Comparison of ENCODE assay signal across 8 mouse cellular contexts in genomic region chr2:26091771-26092393, GRCm38 (mm10). TPM values are rescaled to one million over a fixed set of nuclear protein-coding genes. Genes with fewer than 3 reads are reported as not detected.
DNase-seq lines count a peak whose midpoint lies in the region; ATAC-seq lines count a peak whose summit lies in the region.

No protein-coding gene starts in this region.

- peak overlapping the region; percentile 50 to 54 for H3K4me3 ChIP-seq in heart, embryonic 14.5 days (ENCODE audit: control insufficient read depth in 1 of 2, insufficient read depth in 1 of 2, low read depth in 1 of 2, low read length in 2 of 2)
- peak overlapping the region; percentile 57 for H3K4me3 ChIP-seq in lung, embryonic 15.5 days

- H3K9me3 ChIP-seq in heart, embryonic 14.5 days (ENCODE audit: control insufficient read depth, low read length): no peaks in the 10 kb centered on the region
- no peaks in the 10 kb centered on the region for H3K9me3 ChIP-seq in lung, embryonic 15.5 days

- no peak for ATAC-seq in heart, embryonic 14.5 days (ENCODE audit: insufficient number of reproducible peaks, insufficient read depth, low FRiP score, low read depth)
- peak; percentile 60; the same call in 1 of the 2 replicates for ATAC-seq in lung, embryonic 15.5 days (ENCODE audit: borderline replicate concordance, extremely low read depth, low FRiP score, low TSS enrichment)

- H3K4me2 ChIP-seq in heart, embryonic 14.5 days (ENCODE audit: low read length): peak overlapping the region; percentile 96
- peak overlapping the region; percentile 95 for H3K4me2 ChIP-seq in lung, embryonic 15.5 days

- H3K4me1 ChIP-seq in heart, embryonic 14.5 days (ENCODE audit: control insufficient read depth in 2 of 2, insufficient read depth in 2 of 2, low read length in 2 of 2): peaks cover 20 to 27% of the 10 kb centered on the region in 2 experiments
- H3K4me1 ChIP-seq in lung, embryonic 15.5 days: peaks cover 18% of the 10 kb centered on the region

- 0 out of 2 replicates have a peak, but pooled peaks cover 3% of the 10 kb centered on the region for H3K36me3 ChIP-seq in heart, embryonic 14.5 days (ENCODE audit: control insufficient read depth, insufficient read depth, low read length)
- H3K36me3 ChIP-seq in lung, embryonic 15.5 days: 0 out of 2 replicates have a peak, but pooled peaks cover 3% of the 10 kb centered on the region

- peak overlapping the region in 1 of 2 experiments; percentile 53; a peak in 2 of 4 replicates for H3K27ac ChIP-seq in heart, embryonic 14.5 days (replicated peaks in 1 of 2; ENCODE audit: control insufficient read depth in 1 of 2, insufficient read depth in 1 of 2, low read depth in 2 of 2, low read length in 2 of 2)
- H3K27ac ChIP-seq in lung, embryonic 15.5 days: peak overlapping the region; percentile 93

- H3K27me3 ChIP-seq in heart, embryonic 14.5 days (ENCODE audit: control insufficient read depth, insufficient read depth, low read length): peaks cover 36% of the 10 kb centered on the region
- peaks cover 31% of the 10 kb centered on the region for H3K27me3 ChIP-seq in lung, embryonic 15.5 days

- 2% methylated on average over 24 of the region's 24 CpGs for WGBS in heart, embryonic 14.5 days
- WGBS in lung, embryonic 15.5 days: 1% methylated on average over 24 of the region's 24 CpGs

- H3K9ac ChIP-seq in heart, embryonic 14.5 days (ENCODE audit: low read length): peak overlapping the region; percentile 70
- peak overlapping the region; percentile 62 for H3K9ac ChIP-seq in lung, embryonic 15.5 days

- peak; percentile 21 for DNase-seq in ovary, postnatal 14 days (ENCODE audit: low spot score)
- DNase-seq in ovary, postnatal 10 days (ENCODE audit: low spot score): no peak
- peak; percentile 65 for DNase-seq in embryo, embryonic 10.5 days (ENCODE audit: low spot score)
- DNase-seq in layer of hippocampus, adult 9-11 months: peak; percentile 85
- DNase-seq in right cerebral cortex, postnatal 25 days: peak; percentile 83
- no peak for DNase-seq in adrenal gland, adult 18-20 months (ENCODE audit: low spot score in 2 of 2)

RNA-seq across cellular contexts. Expression of gene Nacc2, which starts 31.1 kb away (rescaled TPM):
- 6.2 and 6.9 TPM in 2 replicates for polyA plus RNA-seq in heart, embryonic 14.5 days (2014; fragmentation: Nextera tagmentation; extraction: Ambion mirVana)
- 10.3 and 11.2 TPM in 2 replicates for polyA plus RNA-seq in lung, embryonic 15.5 days (2015; fragmentation: Nextera tagmentation; extraction: Ambion mirVana)
- 10 to 100 TPM; 41.4 to 44.0 TPM for total RNA-seq in adrenal gland, adult 18-20 months (2021)

Comparison
In these comparisons a context has a peak if more than half of its experiments do, and no peak if none do; other contexts are left out.
1. DNase-seq: peak in ovary, postnatal 14 days (single experiment), embryo, embryonic 10.5 days (single experiment), layer of hippocampus, adult 9-11 months (single experiment) and right cerebral cortex, postnatal 25 days (single experiment); none in ovary, postnatal 10 days (single experiment) and adrenal gland, adult 18-20 months (0 of 2).